Mouse (Mus musculus) cerebellum, adult (tissue): ENCODE data around the gene Opn5.
A peak's percentile ranks its signal among the peaks of the same experiment; 100 is the strongest.

Experiments used
- ATAC-seq: cut with Nextera tagmentation; 2 replicates; pipeline ENCODE4 v1.9.2; 2017; ENCODE audit warnings: mild to moderate bottlenecking, moderate library complexity, mixed read lengths; ENCODE audit not compliant: insufficient number of reproducible peaks, low FRiP score, low TSS enrichment

The Opn5 gene

GRCm38 (mm10) chr17:42611295-42611694, at the start of gene Opn5:
TSS of gene Opn5 (minus strand) at chr17:42611395.
- no peak for ATAC-seq

- ATAC-seq: peak; percentile 75; the same call in 1 of the 2 replicates
Observed at GRCm38 (mm10) chr17:42658634-42659422, 47.6 kb upstream of the Opn5 start.

GRCm38 (mm10) chr17:42643416-42643815, 32.2 kb upstream of the Opn5 start:
- ATAC-seq: no peak

GRCm38 (mm10) chr17:42630206-42630605, 19.0 kb upstream of the Opn5 start:
- no peak for ATAC-seq

GRCm38 (mm10) chr17:42613043-42613737, 2.0 kb upstream of the Opn5 start:
- peak; percentile 76 for ATAC-seq

GRCm38 (mm10) chr17:42608270-42608669, 2.9 kb downstream of the Opn5 start:
- ATAC-seq: no peak

GRCm38 (mm10) chr17:42602829-42603784, 8.1 kb downstream of the Opn5 start:
- peak; percentile 89 for ATAC-seq

GRCm38 (mm10) chr17:42586486-42586885, 24.7 kb downstream of the Opn5 start:
- no peak for ATAC-seq

- no peak for ATAC-seq
Observed at GRCm38 (mm10) chr17:42583029-42583331, 28.2 kb downstream of the Opn5 start.

GRCm38 (mm10) chr17:42582281-42583028, 28.7 kb downstream of the Opn5 start:
- ATAC-seq: no peak

- no peak for ATAC-seq
Observed at GRCm38 (mm10) chr17:42580623-42581022, 30.6 kb downstream of the Opn5 start.

- no peak for ATAC-seq
Observed at GRCm38 (mm10) chr17:42580196-42580595, 31.0 kb downstream of the Opn5 start.

- ATAC-seq: no peak
Observed at GRCm38 (mm10) chr17:42576671-42577168, 34.5 kb downstream of the Opn5 start.

GRCm38 (mm10) chr17:42573786-42574185, 37.4 kb downstream of the Opn5 start:
- ATAC-seq: no peak

GRCm38 (mm10) chr17:42549578-42549977, 61.6 kb downstream of the Opn5 start:
- ATAC-seq: no peak

GRCm38 (mm10) chr17:42530147-42530546, 81.0 kb downstream of the Opn5 start:
- ATAC-seq: no peak

GRCm38 (mm10) chr17:42509356-42510262, 101.6 kb downstream of the Opn5 start:
- no peak for ATAC-seq
